Mouse (Mus musculus): Measurements from ENCODE around the gene Methig1. TPM values are rescaled to one million over a fixed set of nuclear protein-coding genes. Genes with fewer than 3 reads are reported as not detected.

The Methig1 gene
- polyA plus RNA-seq, 1 experiment from 2014 or later: 0.62 TPM

DNA sequence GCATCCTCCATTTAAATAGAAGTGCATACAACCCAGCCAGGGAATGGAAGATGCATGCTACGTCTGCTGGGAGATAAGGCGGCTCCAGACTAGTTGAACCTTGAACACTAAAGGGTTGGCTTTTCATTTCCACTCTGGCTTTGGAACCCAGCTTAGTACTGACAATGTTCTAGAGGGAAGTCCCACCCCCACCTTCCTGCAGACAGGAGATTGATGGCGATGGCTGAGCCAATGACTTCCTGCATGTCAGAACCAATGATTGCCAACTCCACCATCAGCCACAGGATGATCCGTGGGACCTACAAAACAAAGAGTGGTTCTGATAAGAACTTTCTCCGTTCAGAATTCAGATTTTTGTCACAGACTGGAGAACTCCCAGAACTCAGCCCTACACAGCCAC, 53.1 kb downstream of the Methig1 start:
- no peaks in the 10 kb centered on the region for H3K27me3 ChIP-seq
- WGBS: 88% methylated on average over 5 of the region's 5 CpGs
- no peak overlapping the region for H3K27ac ChIP-seq
- no peaks in the 10 kb centered on the region for H3K9me3 ChIP-seq
- H3K9ac ChIP-seq: no peak overlapping the region
- no peak for ATAC-seq (ENCODE audit: low FRiP score)
- no peak overlapping the region for H3K4me3 ChIP-seq
- no peaks in the 10 kb centered on the region for H3K4me1 ChIP-seq (replicated peaks)
- peaks cover 93% of the 10 kb centered on the region for H3K36me3 ChIP-seq
- no peak overlapping the region for H3K4me2 ChIP-seq

- H3K4me2 ChIP-seq: no peak overlapping the region
- H3K4me1 ChIP-seq (replicated peaks): peaks cover 4% of the 10 kb centered on the region; the same call in 1 of the 2 replicates
- no peak overlapping the region for H3K27ac ChIP-seq
- no peak for ATAC-seq (ENCODE audit: low FRiP score)
- WGBS: 62% methylated on average over 14 of the region's 14 CpGs
- no peak overlapping the region for H3K4me3 ChIP-seq
- no peaks in the 10 kb centered on the region for H3K27me3 ChIP-seq
- H3K36me3 ChIP-seq: peaks cover 51% of the 10 kb centered on the region
- H3K9ac ChIP-seq: no peak overlapping the region
- H3K9me3 ChIP-seq: no peaks in the 10 kb centered on the region
Measured at GRCm38 (mm10) chr15:100410918-100411672, 58.1 kb downstream of the Methig1 start.

- WGBS: 94% methylated on average over 5 of the region's 5 CpGs
- peaks cover 6% of the 10 kb centered on the region; the same call in 1 of the 2 replicates for H3K4me1 ChIP-seq (replicated peaks)
- no peak for ATAC-seq (ENCODE audit: low FRiP score)
- no peaks in the 10 kb centered on the region for H3K27me3 ChIP-seq
- peaks cover 48% of the 10 kb centered on the region for H3K36me3 ChIP-seq
- H3K4me3 ChIP-seq: no peak overlapping the region
- no peak overlapping the region for H3K4me2 ChIP-seq
- no peak overlapping the region for H3K9ac ChIP-seq
- H3K9me3 ChIP-seq: no peaks in the 10 kb centered on the region
- no peak overlapping the region for H3K27ac ChIP-seq
Measured at GRCm38 (mm10) chr15:100411731-100412130, 58.8 kb downstream of the Methig1 start.

DNA sequence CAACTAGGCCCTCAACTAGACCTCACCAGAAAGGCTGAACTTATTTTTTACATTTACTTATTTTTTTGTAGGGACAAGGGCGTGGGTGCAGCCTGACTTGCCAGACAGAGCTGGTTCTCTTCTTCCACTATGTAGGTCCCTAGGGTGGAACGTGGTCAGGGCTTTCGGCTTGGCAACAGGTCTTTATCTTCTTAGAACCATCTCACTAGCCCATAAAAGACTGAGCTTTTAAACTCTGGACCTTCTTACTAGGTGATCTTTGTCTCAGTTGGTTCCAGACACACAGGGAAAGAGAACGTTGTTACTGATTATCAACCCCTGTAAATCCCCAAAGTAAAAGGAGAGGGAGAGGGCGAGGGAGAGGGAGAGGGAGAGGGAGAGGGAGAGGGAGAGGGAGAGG, 60.4 kb downstream of the Methig1 start:
- H3K9me3 ChIP-seq: no peaks in the 10 kb centered on the region
- H3K9ac ChIP-seq: no peak overlapping the region
- peaks cover 35% of the 10 kb centered on the region for H3K36me3 ChIP-seq
- H3K4me3 ChIP-seq: no peak overlapping the region
- H3K27ac ChIP-seq: no peak overlapping the region
- no peak overlapping the region for H3K4me2 ChIP-seq
- H3K27me3 ChIP-seq: no peaks in the 10 kb centered on the region
- ATAC-seq (ENCODE audit: low FRiP score): no peak
- peaks cover 12% of the 10 kb centered on the region for H3K4me1 ChIP-seq (replicated peaks)
- 78% methylated on average over 4 of the region's 5 CpGs for WGBS

- no peak overlapping the region for H3K4me3 ChIP-seq
- 82% methylated on average over 4 of the region's 4 CpGs for WGBS
- no peak for ATAC-seq (ENCODE audit: low FRiP score)
Measured at GRCm38 (mm10) chr15:100414011-100414410, 61.1 kb downstream of the Methig1 start.

GRCm38 (mm10) chr15:100414942-100415341, 62.0 kb downstream of the Methig1 start:
- Histone ChIP-seq H3K4me2 (no peak overlapping the region), H3K9me3 (no peaks in the 10 kb centered on the region), H3K27me3 (no peaks in the 10 kb centered on the region), H3K4me1 (replicated peaks) (peaks cover 23% of the 10 kb centered on the region), H3K9ac (no peak overlapping the region; the same call in 1 of the 2 replicates), H3K4me3 (no peak overlapping the region), H3K27ac (no peak overlapping the region), H3K36me3 (peaks cover 19% of the 10 kb centered on the region)
- WGBS: 96% methylated on average over 13 of the region's 13 CpGs
- no peak for ATAC-seq (ENCODE audit: low FRiP score)

More at GRCm38 (mm10) chr15:100414011-100414410, 61.1 kb downstream of the Methig1 start:
- Histone ChIP-seq H3K9me3 (no peaks in the 10 kb centered on the region), H3K27ac (no peak overlapping the region), H3K36me3 (peaks cover 29% of the 10 kb centered on the region), H3K27me3 (no peaks in the 10 kb centered on the region), H3K9ac (0 out of 2 replicates have a peak overlapping the region, but pooled peaks have one; percentile 6), H3K4me1 (replicated peaks) (peaks cover 14% of the 10 kb centered on the region), H3K4me2 (no peak overlapping the region)

DNA sequence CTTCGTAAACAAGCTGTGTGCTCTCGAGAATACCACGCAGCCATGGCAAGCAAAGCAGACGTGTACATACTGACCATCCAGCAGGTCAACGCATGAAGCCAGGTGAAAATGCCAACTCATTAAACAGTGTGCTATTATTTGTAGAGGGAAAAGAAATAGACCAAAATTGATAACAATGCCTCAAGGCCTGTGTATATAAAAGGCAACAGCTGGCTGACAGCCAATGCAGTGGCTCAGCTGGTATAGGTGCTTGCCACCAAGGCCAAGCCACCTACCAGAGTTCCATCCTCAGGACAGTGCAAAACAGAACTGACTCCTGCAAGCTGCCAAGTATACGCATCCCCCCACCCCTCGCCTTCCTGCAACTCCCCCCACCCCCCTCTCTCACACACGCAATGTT, 62.7 kb downstream of the Methig1 start:
- WGBS: 89% methylated on average over 8 of the region's 8 CpGs
- peaks cover 12% of the 10 kb centered on the region for H3K36me3 ChIP-seq

DNA sequence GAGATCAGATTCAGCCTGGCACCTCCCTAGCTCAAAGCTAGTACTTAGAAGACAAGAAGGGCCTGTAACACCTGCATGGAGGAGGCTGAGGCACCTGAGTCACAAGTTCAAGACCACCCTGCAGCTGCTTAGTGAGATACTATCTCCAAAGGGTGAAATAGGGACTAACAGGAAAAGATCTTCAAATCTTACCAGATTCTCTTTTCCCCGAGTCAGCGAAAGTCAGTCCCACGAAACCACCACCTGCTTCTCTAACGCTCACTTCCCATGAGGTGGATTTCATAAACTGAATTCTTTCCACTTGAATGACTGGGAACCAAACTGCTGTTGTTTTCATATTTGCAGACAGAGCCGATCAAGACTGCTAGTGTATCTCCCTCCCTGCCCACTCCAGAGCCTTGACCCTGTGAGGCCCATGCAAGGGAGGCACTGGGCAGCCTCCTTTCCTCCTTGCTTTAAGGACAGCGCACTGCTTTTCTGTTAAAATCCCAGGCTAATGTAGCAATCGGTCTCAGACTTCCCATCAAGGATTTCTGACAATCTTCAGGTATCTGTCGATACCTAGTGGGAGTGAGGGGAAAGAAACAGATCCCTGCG, 65.0 kb downstream of the Methig1 start:
- Histone ChIP-seq H3K4me1 (replicated peaks) (peaks cover 46% of the 10 kb centered on the region), H3K4me2 (no peak overlapping the region), H3K9me3 (no peaks in the 10 kb centered on the region), H3K27ac (no peak overlapping the region), H3K9ac (no peak overlapping the region), H3K36me3 (no peaks in the 10 kb centered on the region), H3K27me3 (no peaks in the 10 kb centered on the region), H3K4me3 (no peak overlapping the region)
- 84% methylated on average over 9 of the region's 9 CpGs for WGBS
- ATAC-seq (ENCODE audit: low FRiP score): no peak

More for the DNA sequence above, 62.7 kb downstream of the Methig1 start:
- no peak for ATAC-seq (ENCODE audit: low FRiP score)
- H3K4me2 ChIP-seq: no peak overlapping the region
- no peaks in the 10 kb centered on the region for H3K9me3 ChIP-seq
- H3K27me3 ChIP-seq: no peaks in the 10 kb centered on the region
- no peak overlapping the region for H3K9ac ChIP-seq
- H3K4me1 ChIP-seq (replicated peaks): peaks cover 30% of the 10 kb centered on the region
- no peak overlapping the region for H3K4me3 ChIP-seq
- H3K27ac ChIP-seq: no peak overlapping the region

DNA sequence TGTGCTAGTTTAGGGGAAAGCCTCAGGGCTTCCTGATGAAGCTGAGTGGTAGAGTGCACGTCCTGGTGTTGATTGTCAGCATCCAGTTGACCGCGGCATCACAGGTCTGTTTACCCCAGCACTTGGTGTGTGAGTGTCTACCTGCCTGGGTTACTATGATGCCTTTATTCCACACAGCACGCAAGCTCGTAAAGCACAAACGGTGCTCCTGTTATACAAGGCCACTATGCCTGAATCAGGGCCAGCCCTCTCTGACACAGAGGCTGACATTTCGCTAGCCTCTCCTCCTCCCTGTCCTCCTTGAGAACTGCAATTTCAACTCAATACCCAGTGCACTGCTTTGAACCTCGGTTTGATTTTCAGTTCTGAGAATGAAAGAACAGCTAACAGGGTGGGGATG, 66.4 kb downstream of the Methig1 start:
- 76% methylated on average over 8 of the region's 8 CpGs for WGBS
- H3K4me1 ChIP-seq (replicated peaks): peaks cover 53% of the 10 kb centered on the region
- no peak overlapping the region for H3K4me3 ChIP-seq

GRCm38 (mm10) chr15:100419901-100420745, 67.2 kb downstream of the Methig1 start:
- Histone ChIP-seq H3K36me3 (no peaks in the 10 kb centered on the region), H3K9ac (peak overlapping the region; percentile 46; the same call in 1 of the 2 replicates), H3K9me3 (no peaks in the 10 kb centered on the region), H3K4me2 (no peak overlapping the region), H3K27me3 (peaks cover 15% of the 10 kb centered on the region), H3K4me1 (replicated peaks) (peaks cover 55% of the 10 kb centered on the region), H3K4me3 (no peak overlapping the region), H3K27ac (peak overlapping the region; percentile 12; the same call in 1 of the 2 replicates)
- ATAC-seq (ENCODE audit: low FRiP score): no peak
- 70% methylated on average over 9 of the region's 9 CpGs for WGBS

More for the DNA sequence above, 66.4 kb downstream of the Methig1 start:
- Histone ChIP-seq H3K9me3 (no peaks in the 10 kb centered on the region), H3K4me2 (no peak overlapping the region), H3K27ac (no peak overlapping the region), H3K36me3 (no peaks in the 10 kb centered on the region), H3K27me3 (peaks cover 7% of the 10 kb centered on the region), H3K9ac (peak overlapping the region; percentile 20; the same call in 1 of the 2 replicates)
- ATAC-seq (ENCODE audit: low FRiP score): no peak

- peaks cover 26% of the 10 kb centered on the region for H3K27me3 ChIP-seq
- ATAC-seq (ENCODE audit: low FRiP score): no peak
- peak overlapping the region; percentile 83 for H3K4me2 ChIP-seq
- H3K4me3 ChIP-seq: peak overlapping the region; percentile 97
- H3K27ac ChIP-seq: no peak overlapping the region
- H3K9ac ChIP-seq: peak overlapping the region; percentile 96
- no peaks in the 10 kb centered on the region for H3K36me3 ChIP-seq
- no peaks in the 10 kb centered on the region for H3K9me3 ChIP-seq
- 41% methylated on average over 8 of the region's 8 CpGs for WGBS
- peaks cover 53% of the 10 kb centered on the region for H3K4me1 ChIP-seq (replicated peaks)
Measured at GRCm38 (mm10) chr15:100421059-100421757, 68.3 kb downstream of the Methig1 start.
